Mouse (Mus musculus): ENCODE results near the gene Olfr427. TPM values are rescaled to one million over a fixed set of nuclear protein-coding genes. Genes with fewer than 3 reads are reported as not detected.

The Olfr427 gene
- polyA plus RNA-seq, 1 experiment from 2014 or later: not detected

- Histone ChIP-seq H3K36me3 (ENCODE audit: control insufficient read depth, insufficient read depth) (no peaks in the 10 kb centered on the region), H3K27me3 (replicated peaks; ENCODE audit: control insufficient read depth, insufficient read depth, low read length) (no peaks in the 10 kb centered on the region), H3K9me3 (ENCODE audit: control insufficient read depth, low read length) (no peaks in the 10 kb centered on the region), H3K9ac (replicated peaks; ENCODE audit: low read depth, low read length) (no peak within 1 kb of the TSS), H3K4me2 (ENCODE audit: low read length) (no peak within 1 kb of the TSS), H3K27ac (ENCODE audit: low read length) (no peak within 1 kb of the TSS), H3K4me1 (replicated peaks; ENCODE audit: control insufficient read depth, insufficient read depth, low read length) (no peaks in the 10 kb centered on the region), H3K4me3 (replicated peaks; ENCODE audit: low read length) (no peak within 1 kb of the TSS)
- ATAC-seq: no peak
- WGBS: 94% methylated on average over 2 of the region's 2 CpGs
Measured at GRCm38 (mm10) chr1:174084031-174084430, 12.7 kb upstream of the Olfr427 start, which contains the start of gene Olfr429. Gene Olfr429 (plus strand): TSS chr1:174084331.

- Histone ChIP-seq H3K27ac (ENCODE audit: low read length) (no peak overlapping the region), H3K9me3 (ENCODE audit: control insufficient read depth, low read length) (no peaks in the 10 kb centered on the region), H3K36me3 (ENCODE audit: control insufficient read depth, insufficient read depth) (no peaks in the 10 kb centered on the region), H3K9ac (replicated peaks; ENCODE audit: low read depth, low read length) (no peak overlapping the region), H3K4me1 (replicated peaks; ENCODE audit: control insufficient read depth, insufficient read depth, low read length) (no peaks in the 10 kb centered on the region), H3K4me3 (replicated peaks; ENCODE audit: low read length) (no peak overlapping the region), H3K27me3 (replicated peaks; ENCODE audit: control insufficient read depth, insufficient read depth, low read length) (no peaks in the 10 kb centered on the region), H3K4me2 (ENCODE audit: low read length) (no peak overlapping the region)
- WGBS: 61% methylated on average over 2 of the region's 2 CpGs
- ATAC-seq: no peak
Measured at GRCm38 (mm10) chr1:174103735-174104134, 7.0 kb downstream of the Olfr427 start.

- H3K27me3 ChIP-seq (replicated peaks; ENCODE audit: control insufficient read depth, insufficient read depth, low read length): no peaks in the 10 kb centered on the region
Measured at GRCm38 (mm10) chr1:174121062-174121461, 24.4 kb downstream of the Olfr427 start, which contains the start of gene Olfr231. Gene Olfr231 (minus strand): TSS chr1:174121162.

GRCm38 (mm10) chr1:174131217-174131616 lies 34.5 kb downstream of the Olfr427 start, which contains the start of gene Olfr424:
Gene Olfr424 (plus strand): TSS chr1:174131517.
- Histone ChIP-seq H3K4me1 (replicated peaks; ENCODE audit: control insufficient read depth, insufficient read depth, low read length) (no peaks in the 10 kb centered on the region), H3K36me3 (ENCODE audit: control insufficient read depth, insufficient read depth) (no peaks in the 10 kb centered on the region), H3K27ac (ENCODE audit: low read length) (no peak within 1 kb of the TSS), H3K9me3 (ENCODE audit: control insufficient read depth, low read length) (no peaks in the 10 kb centered on the region), H3K9ac (replicated peaks; ENCODE audit: low read depth, low read length) (no peak within 1 kb of the TSS), H3K4me3 (replicated peaks; ENCODE audit: low read length) (no peak within 1 kb of the TSS), H3K4me2 (ENCODE audit: low read length) (no peak within 1 kb of the TSS), H3K27me3 (replicated peaks; ENCODE audit: control insufficient read depth, insufficient read depth, low read length) (no peaks in the 10 kb centered on the region)
- WGBS: 68% methylated on average over 3 of the region's 3 CpGs
- no peak for ATAC-seq

More at GRCm38 (mm10) chr1:174121062-174121461, 24.4 kb downstream of the Olfr427 start, which contains the start of gene Olfr231:
- H3K4me2 ChIP-seq (ENCODE audit: low read length): no peak within 1 kb of the TSS
- no peak within 1 kb of the TSS for H3K9ac ChIP-seq (replicated peaks; ENCODE audit: low read depth, low read length)
- no peaks in the 10 kb centered on the region for H3K9me3 ChIP-seq (ENCODE audit: control insufficient read depth, low read length)
- H3K4me3 ChIP-seq (replicated peaks; ENCODE audit: low read length): no peak within 1 kb of the TSS
- ATAC-seq: no peak
- H3K27ac ChIP-seq (ENCODE audit: low read length): no peak within 1 kb of the TSS
- H3K4me1 ChIP-seq (replicated peaks; ENCODE audit: control insufficient read depth, insufficient read depth, low read length): no peaks in the 10 kb centered on the region
- WGBS: 53% methylated on average over 2 of the region's 2 CpGs
- no peaks in the 10 kb centered on the region for H3K36me3 ChIP-seq (ENCODE audit: control insufficient read depth, insufficient read depth)

GRCm38 (mm10) chr1:174131999-174132398 lies 35.3 kb downstream of the Olfr427 start:
- no peak for ATAC-seq
- H3K27me3 ChIP-seq (replicated peaks; ENCODE audit: control insufficient read depth, insufficient read depth, low read length): no peaks in the 10 kb centered on the region
- no peaks in the 10 kb centered on the region for H3K4me1 ChIP-seq (replicated peaks; ENCODE audit: control insufficient read depth, insufficient read depth, low read length)
- H3K9me3 ChIP-seq (ENCODE audit: control insufficient read depth, low read length): no peaks in the 10 kb centered on the region
- no peak overlapping the region for H3K27ac ChIP-seq (ENCODE audit: low read length)
- H3K9ac ChIP-seq (replicated peaks; ENCODE audit: low read depth, low read length): no peak overlapping the region
- WGBS: 14% methylated on average over 3 of the region's 3 CpGs
- no peaks in the 10 kb centered on the region for H3K36me3 ChIP-seq (ENCODE audit: control insufficient read depth, insufficient read depth)
- no peak overlapping the region for H3K4me3 ChIP-seq (replicated peaks; ENCODE audit: low read length)
- no peak overlapping the region for H3K4me2 ChIP-seq (ENCODE audit: low read length)

GRCm38 (mm10) chr1:174141384-174141783 lies 44.7 kb downstream of the Olfr427 start:
- Histone ChIP-seq H3K27me3 (replicated peaks; ENCODE audit: control insufficient read depth, insufficient read depth, low read length) (no peaks in the 10 kb centered on the region), H3K27ac (ENCODE audit: low read length) (no peak overlapping the region), H3K36me3 (ENCODE audit: control insufficient read depth, insufficient read depth) (no peaks in the 10 kb centered on the region), H3K4me2 (ENCODE audit: low read length) (no peak overlapping the region), H3K9me3 (ENCODE audit: control insufficient read depth, low read length) (no peaks in the 10 kb centered on the region), H3K4me1 (replicated peaks; ENCODE audit: control insufficient read depth, insufficient read depth, low read length) (no peaks in the 10 kb centered on the region), H3K4me3 (replicated peaks; ENCODE audit: low read length) (no peak overlapping the region), H3K9ac (replicated peaks; ENCODE audit: low read depth, low read length) (no peak overlapping the region)
- 73% methylated on average over 2 of the region's 2 CpGs for WGBS
- ATAC-seq: no peak

- ATAC-seq: no peak
- WGBS: 85% methylated on average over 1 of the region's 1 CpGs
- no peaks in the 10 kb centered on the region for H3K27me3 ChIP-seq (replicated peaks; ENCODE audit: control insufficient read depth, insufficient read depth, low read length)
Measured at GRCm38 (mm10) chr1:174146696-174147095, 50.0 kb downstream of the Olfr427 start.

GRCm38 (mm10) chr1:174149289-174149688 lies 52.6 kb downstream of the Olfr427 start:
- Histone ChIP-seq H3K4me1 (replicated peaks; ENCODE audit: control insufficient read depth, insufficient read depth, low read length) (no peaks in the 10 kb centered on the region), H3K9me3 (ENCODE audit: control insufficient read depth, low read length) (no peaks in the 10 kb centered on the region), H3K27ac (ENCODE audit: low read length) (no peak overlapping the region), H3K4me3 (replicated peaks; ENCODE audit: low read length) (no peak overlapping the region), H3K9ac (replicated peaks; ENCODE audit: low read depth, low read length) (no peak overlapping the region), H3K4me2 (ENCODE audit: low read length) (no peak overlapping the region), H3K36me3 (ENCODE audit: control insufficient read depth, insufficient read depth) (no peaks in the 10 kb centered on the region), H3K27me3 (replicated peaks; ENCODE audit: control insufficient read depth, insufficient read depth, low read length) (no peaks in the 10 kb centered on the region)
- no peak for ATAC-seq
- WGBS: 88% methylated on average over 2 of the region's 2 CpGs

More at GRCm38 (mm10) chr1:174146696-174147095, 50.0 kb downstream of the Olfr427 start:
- Histone ChIP-seq H3K9ac (replicated peaks; ENCODE audit: low read depth, low read length) (no peak overlapping the region), H3K27ac (ENCODE audit: low read length) (no peak overlapping the region), H3K36me3 (ENCODE audit: control insufficient read depth, insufficient read depth) (no peaks in the 10 kb centered on the region), H3K4me3 (replicated peaks; ENCODE audit: low read length) (no peak overlapping the region), H3K4me2 (ENCODE audit: low read length) (no peak overlapping the region), H3K4me1 (replicated peaks; ENCODE audit: control insufficient read depth, insufficient read depth, low read length) (no peaks in the 10 kb centered on the region), H3K9me3 (ENCODE audit: control insufficient read depth, low read length) (no peaks in the 10 kb centered on the region)
